Mouse (Mus musculus): ENCODE data around the gene Bend3. TPM values are rescaled to one million over a fixed set of nuclear protein-coding genes. Genes with fewer than 3 reads are reported as not detected.

Gene Bend3
- polyA plus RNA-seq (2012; rRNA removed), result 4.6 and 5.0 TPM in 2 replicates

- DNase-seq (ENCODE audit: extremely low spot score in 1 of 2, low spot score in 1 of 2), result peak in 1 of 2 experiments; percentile 45
Observed at GRCm38 (mm10) chr10:43478751-43479435, at the start of gene Bend3. Gene Bend3, plus strand, starts transcription at chr10:43478831.

GRCm38 (mm10) chr10:43430606-43431005, 48.0 kb upstream of the Bend3 start:
- no peak for DNase-seq (ENCODE audit: extremely low spot score in 1 of 2, low spot score in 1 of 2)

- no peak for DNase-seq (ENCODE audit: extremely low spot score in 1 of 2, low spot score in 1 of 2)
Observed at GRCm38 (mm10) chr10:43434326-43434725, 44.3 kb upstream of the Bend3 start.

GRCm38 (mm10) chr10:43435757-43436156, 42.9 kb upstream of the Bend3 start:
- DNase-seq (ENCODE audit: extremely low spot score in 1 of 2, low spot score in 1 of 2), result no peak

- no peak for DNase-seq (ENCODE audit: extremely low spot score in 1 of 2, low spot score in 1 of 2)
Observed at GRCm38 (mm10) chr10:43439492-43439941, 39.1 kb upstream of the Bend3 start.

- DNase-seq (ENCODE audit: extremely low spot score in 1 of 2, low spot score in 1 of 2), result no peak
Observed at GRCm38 (mm10) chr10:43440050-43440449, 38.6 kb upstream of the Bend3 start.

- DNase-seq (ENCODE audit: extremely low spot score in 1 of 2, low spot score in 1 of 2), result no peak
Observed at GRCm38 (mm10) chr10:43440981-43441740, 37.5 kb upstream of the Bend3 start.

- DNase-seq (ENCODE audit: extremely low spot score in 1 of 2, low spot score in 1 of 2), result no peak
Observed at GRCm38 (mm10) chr10:43448656-43449055, 30.0 kb upstream of the Bend3 start.

- DNase-seq (ENCODE audit: extremely low spot score in 1 of 2, low spot score in 1 of 2), result peak; percentile 69 to 87
Observed at GRCm38 (mm10) chr10:43451848-43452662, 26.6 kb upstream of the Bend3 start.

- no peak for DNase-seq (ENCODE audit: extremely low spot score in 1 of 2, low spot score in 1 of 2)
Observed at GRCm38 (mm10) chr10:43452663-43452996, 26.0 kb upstream of the Bend3 start.

- no peak for DNase-seq (ENCODE audit: extremely low spot score in 1 of 2, low spot score in 1 of 2)
Observed at GRCm38 (mm10) chr10:43454219-43454618, 24.4 kb upstream of the Bend3 start.

- DNase-seq (ENCODE audit: extremely low spot score in 1 of 2, low spot score in 1 of 2), result no peak
Observed at GRCm38 (mm10) chr10:43454671-43455070, 24.0 kb upstream of the Bend3 start.

GRCm38 (mm10) chr10:43462821-43463220, 15.8 kb upstream of the Bend3 start:
- DNase-seq (ENCODE audit: extremely low spot score in 1 of 2, low spot score in 1 of 2), result no peak

- no peak for DNase-seq (ENCODE audit: extremely low spot score in 1 of 2, low spot score in 1 of 2)
Observed at GRCm38 (mm10) chr10:43463227-43463626, 15.4 kb upstream of the Bend3 start.

- no peak for DNase-seq (ENCODE audit: extremely low spot score in 1 of 2, low spot score in 1 of 2)
Observed at GRCm38 (mm10) chr10:43466223-43466622, 12.4 kb upstream of the Bend3 start.

GRCm38 (mm10) chr10:43467659-43468058, 11.0 kb upstream of the Bend3 start:
- DNase-seq (ENCODE audit: extremely low spot score in 1 of 2, low spot score in 1 of 2), result no peak

- no peak for DNase-seq (ENCODE audit: extremely low spot score in 1 of 2, low spot score in 1 of 2)
Observed at GRCm38 (mm10) chr10:43468293-43468692, 10.3 kb upstream of the Bend3 start.

- peak in 1 of 2 experiments; percentile 56 for DNase-seq (ENCODE audit: extremely low spot score in 1 of 2, low spot score in 1 of 2)
Observed at GRCm38 (mm10) chr10:43475376-43475775, 3.3 kb upstream of the Bend3 start.

GRCm38 (mm10) chr10:43477459-43477858, 1.2 kb upstream of the Bend3 start:
- DNase-seq (ENCODE audit: extremely low spot score in 1 of 2, low spot score in 1 of 2), result peak in 1 of 2 experiments; percentile 11

- peak in 1 of 2 experiments; percentile 54 for DNase-seq (ENCODE audit: extremely low spot score in 1 of 2, low spot score in 1 of 2)
Observed at GRCm38 (mm10) chr10:43477865-43478681, 558 bp upstream of the Bend3 start.
